Mouse (Mus musculus) myocyte (in vitro differentiated cells): ENCODE measurements around the gene Pkn1.

Experiments
- E2F4 ChIP-seq: IDR thresholded peaks from one replicate; pipeline ENCODE4 v1.6.1; 2011; ENCODE audit warnings: mild to moderate bottlenecking, control low read depth, moderate library complexity; ENCODE audit not compliant: insufficient read depth
- MAX ChIP-seq: IDR thresholded peaks from one replicate; pipeline ENCODE4 v1.6.1; 2011; ENCODE audit warnings: low read depth, mild to moderate bottlenecking, control low read depth
- MYOD1 ChIP-seq, 3 experiments: IDR thresholded peaks; one replicate each; pipeline ENCODE4 v1.6.1; 2011; ENCODE audit warnings: control low read depth in 2 of 3, low read depth in 2 of 3, mild to moderate bottlenecking in 2 of 3, moderate library complexity in 1 of 3; ENCODE audit not compliant: insufficient read length in 2 of 3, control insufficient read depth in 1 of 3
- POLR2A ChIP-seq: IDR thresholded peaks from one replicate; pipeline ENCODE4 v1.6.1; 2011; ENCODE audit warnings: low read depth, mild to moderate bottlenecking, control low read depth, moderate library complexity; ENCODE audit not compliant: insufficient read length
- POLR2AphosphoS2 ChIP-seq: IDR thresholded peaks from one replicate; pipeline ENCODE4 v1.6.1; 2011; ENCODE audit warnings: low read depth, control low read depth; ENCODE audit not compliant: insufficient read length
- USF1 ChIP-seq: IDR thresholded peaks from one replicate; pipeline ENCODE4 v1.6.1; 2011; ENCODE audit warnings: low read depth, mild to moderate bottlenecking, control low read depth, moderate library complexity

GRCm38 (mm10) chr8:83741849-83742655, 43.1 kb upstream of the Pkn1 start:
- no peak for TF ChIP-seq POLR2A
- TF ChIP-seq MAX: no peak
- no peak for TF ChIP-seq POLR2AphosphoS2
- peak; percentile 19 for TF ChIP-seq USF1
- no peak for TF ChIP-seq E2F4
- TF ChIP-seq MYOD1 (IDR thresholded peaks at IDR 0.05; ENCODE audit: control insufficient read depth in 1 of 3, insufficient read length in 2 of 3, low read depth in 2 of 3): no peak
